ENCODE assay signal across 8 mouse cellular contexts in genomic region chr2:155592137-155592853, GRCm38 (mm10). TPM values are rescaled to one million over a fixed set of nuclear protein-coding genes. Genes with fewer than 3 reads are reported as not detected.
DNase-seq lines count a peak whose midpoint lies in the region; ATAC-seq lines count a peak whose summit lies in the region.

Gss (minus strand) TSS chr2:155592810.

- peak within 1 kb of the TSS; percentile 79 for H3K4me2 ChIP-seq in heart, embryonic 13.5 days
- H3K4me2 ChIP-seq in liver, embryonic 12.5 days = peak within 1 kb of the TSS; percentile 90
- H3K4me2 ChIP-seq in stomach, embryonic 15.5 days = peak within 1 kb of the TSS; percentile 76

- WGBS in heart, embryonic 13.5 days = under 1% methylated on average over 53 of the region's 53 CpGs
- under 1% methylated on average over 53 of the region's 53 CpGs for WGBS in liver, embryonic 12.5 days (ENCODE audit: insufficient replicate concordance)
- WGBS in stomach, embryonic 15.5 days = under 1% methylated on average over 53 of the region's 53 CpGs

- peak; percentile 93 for DNase-seq in CD4-positive, CD25-positive, alpha-beta regulatory T cell, adult 2 months (ENCODE audit: low read depth, low spot score)
- DNase-seq in fat pad, adult 2 months (ENCODE audit: extremely low read depth, low read depth, low spot score) = peak; percentile 36
- peak; percentile 100 for DNase-seq in kidney, postnatal 10 days
- peak; percentile 93 for DNase-seq in natural killer cell, adult 2 months (ENCODE audit: low spot score in 2 of 2)

- no peaks in the 10 kb centered on the region for H3K9me3 ChIP-seq in heart, embryonic 13.5 days
- H3K9me3 ChIP-seq in liver, embryonic 12.5 days (replicated peaks) = no peaks in the 10 kb centered on the region
- no peaks in the 10 kb centered on the region for H3K9me3 ChIP-seq in stomach, embryonic 15.5 days

- H3K9ac ChIP-seq in heart, embryonic 13.5 days = peak within 1 kb of the TSS; percentile 89
- peak within 1 kb of the TSS; percentile 83 for H3K9ac ChIP-seq in liver, embryonic 12.5 days
- H3K9ac ChIP-seq in stomach, embryonic 15.5 days = peak within 1 kb of the TSS; percentile 52; the same call in 1 of the 2 replicates

- ATAC-seq in heart, embryonic 13.5 days (ENCODE audit: extremely low read depth, insufficient number of reproducible peaks, low FRiP score, low TSS enrichment) = peak; percentile 89
- peak; percentile 85 for ATAC-seq in liver, embryonic 12.5 days
- ATAC-seq in stomach, embryonic 15.5 days (ENCODE audit: insufficient read depth, low FRiP score, low read depth) = peak; percentile 92

- 0 out of 2 replicates have a peak, but pooled peaks cover 4% of the 10 kb centered on the region for H3K27me3 ChIP-seq in heart, embryonic 13.5 days (replicated peaks)
- H3K27me3 ChIP-seq in liver, embryonic 12.5 days (replicated peaks) = no peaks in the 10 kb centered on the region
- H3K27me3 ChIP-seq in stomach, embryonic 15.5 days (replicated peaks) = no peaks in the 10 kb centered on the region

- no peaks in the 10 kb centered on the region for H3K36me3 ChIP-seq in heart, embryonic 13.5 days
- peaks cover 4% of the 10 kb centered on the region for H3K36me3 ChIP-seq in liver, embryonic 12.5 days
- no peaks in the 10 kb centered on the region for H3K36me3 ChIP-seq in stomach, embryonic 15.5 days

- peak within 1 kb of the TSS; percentile 87 for H3K27ac ChIP-seq in brown adipose tissue, adult 24 weeks (replicated peaks; ENCODE audit: low read depth, low read length)
- H3K27ac ChIP-seq in heart, embryonic 13.5 days (replicated peaks) = peak within 1 kb of the TSS; percentile 87
- peak within 1 kb of the TSS; percentile 86 for H3K27ac ChIP-seq in liver, embryonic 12.5 days
- peak within 1 kb of the TSS; percentile 85 for H3K27ac ChIP-seq in stomach, embryonic 15.5 days

- no peaks in the 10 kb centered on the region; the same call in 1 of the 2 replicates for H3K4me1 ChIP-seq in brown adipose tissue, adult 24 weeks (ENCODE audit: control insufficient read depth, insufficient read depth, insufficient read length, low read length)
- peaks cover 23% of the 10 kb centered on the region for H3K4me1 ChIP-seq in heart, embryonic 13.5 days
- H3K4me1 ChIP-seq in liver, embryonic 12.5 days = peaks cover 80% of the 10 kb centered on the region
- peaks cover 5% of the 10 kb centered on the region; the same call in 1 of the 2 replicates for H3K4me1 ChIP-seq in stomach, embryonic 15.5 days

- peak within 1 kb of the TSS; percentile 90 for H3K4me3 ChIP-seq in brown adipose tissue, adult 24 weeks (ENCODE audit: insufficient read depth, low read depth, low read length)
- peak within 1 kb of the TSS; percentile 70 for H3K4me3 ChIP-seq in heart, embryonic 13.5 days
- H3K4me3 ChIP-seq in liver, embryonic 12.5 days = peak within 1 kb of the TSS; percentile 76
- peak within 1 kb of the TSS; percentile 68 for H3K4me3 ChIP-seq in stomach, embryonic 15.5 days (replicated peaks)

RNA-seq across cellular contexts. Expression of gene Gss, which starts in this region (rescaled TPM):
- 15.7 and 25.5 TPM in 2 replicates for polyA plus RNA-seq in brown adipose tissue, adult 24 weeks (2012; ENCODE audit: insufficient read depth, insufficient read length, missing spikeins)
- 24.2 and 25.6 TPM in 2 replicates for polyA plus RNA-seq in heart, embryonic 13.5 days (2015; fragmentation: Nextera tagmentation; extraction: Ambion mirVana)
- polyA plus RNA-seq in liver, embryonic 12.5 days (2016; fragmentation: Nextera tagmentation; extraction: Ambion mirVana) = 64.0 and 64.1 TPM in 2 replicates
- 43.4 and 43.9 TPM in 2 replicates for polyA plus RNA-seq in stomach, embryonic 15.5 days (2015; fragmentation: Nextera tagmentation; extraction: Ambion mirVana)

Comparison
In these comparisons a context has a peak if more than half of its experiments do, and no peak if none do; other contexts are left out.
1. Peak in every context shown above with its lines: DNase-seq, ATAC-seq, H3K4me3 ChIP-seq and H3K27ac ChIP-seq.
2. DNase-seq: peak in every context shown above with its lines; median percentile 100 in kidney, postnatal 10 days; 93 in CD4-positive, CD25-positive, alpha-beta regulatory T cell, adult 2 months; 93 in natural killer cell, adult 2 months; 36 in fat pad, adult 2 months.